Mouse (Mus musculus) liver, postnatal 0 days (tissue): ENCODE results near the gene Slc4a1ap.

ENCODE experiments used
- CTCF ChIP-seq: sonication (generic); IDR thresholded peaks from 2 replicates; pipeline ENCODE4 v1.5.1; 2016; ENCODE audit warnings: antibody characterized with exemption, low read depth
- EP300 ChIP-seq: IDR thresholded peaks from 2 replicates; pipeline ENCODE4 v1.6.1; 2016; ENCODE audit warnings: antibody characterized with exemption, low read depth, mild to moderate bottlenecking

- no peak for TF ChIP-seq CTCF
- peak; percentile 62; the same call in 1 of the 2 replicates for TF ChIP-seq EP300
Observed at GRCm38 (mm10) chr5:31602377-31602776, 75.6 kb downstream of the Slc4a1ap start.
